Mouse (Mus musculus): ENCODE data around the gene Mrps6.
A peak's percentile ranks its signal among the peaks of the same experiment; 100 is the strongest.

Gene Mrps6

DNA sequence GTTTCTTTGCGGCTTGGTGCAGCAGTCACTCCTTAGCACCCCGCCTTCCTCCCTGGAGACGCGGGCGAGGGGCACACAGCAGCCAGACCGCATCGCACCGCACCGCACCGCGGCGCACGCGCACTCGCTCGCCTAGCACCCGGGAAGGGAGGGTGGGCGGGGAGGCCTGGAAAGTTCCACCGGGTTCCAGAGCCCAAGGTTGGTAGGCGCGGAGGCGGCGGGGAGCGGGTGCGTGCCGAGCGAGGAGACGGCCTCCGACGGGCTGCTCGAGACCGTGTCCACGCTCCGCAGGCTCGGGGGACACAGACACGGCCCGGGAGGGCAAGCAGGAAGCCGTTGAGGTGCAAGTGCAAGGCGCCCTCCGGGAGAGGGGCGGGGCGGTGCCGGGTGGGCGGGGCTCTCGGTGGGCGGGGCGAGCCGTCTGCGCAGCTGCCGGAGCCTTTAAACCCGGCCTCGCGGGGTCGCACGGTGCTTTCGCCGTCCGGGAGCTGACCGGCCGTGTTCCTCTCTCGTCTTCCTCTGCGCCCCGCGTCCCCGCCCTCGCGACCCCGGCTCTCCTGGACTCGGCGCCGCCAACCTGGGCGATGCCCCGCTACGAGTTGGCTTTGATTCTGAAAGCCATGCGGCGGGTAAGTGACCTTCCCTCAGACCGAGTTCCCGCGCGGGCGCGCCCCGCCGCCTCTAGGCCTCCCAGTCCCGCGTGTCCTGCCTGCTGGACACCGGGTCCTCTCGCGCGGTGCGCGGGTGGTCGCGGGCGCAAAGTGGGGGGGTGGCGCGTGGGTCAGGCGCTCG lies at the start of gene Mrps6, which contains the start of the genes Gm49711 and Slc5a3:
TSS of gene Mrps6 (plus strand) at position 419 of the 792 bp plus-strand sequence.
TSS of gene Gm49711 (plus strand) at position 465 of the 792 bp plus-strand sequence.
TSS of gene Slc5a3 (plus strand) at position 471 of the 792 bp plus-strand sequence.
- no peak for DNase-seq (ENCODE audit: extremely low read depth, low read depth, low spot score)

DNA sequence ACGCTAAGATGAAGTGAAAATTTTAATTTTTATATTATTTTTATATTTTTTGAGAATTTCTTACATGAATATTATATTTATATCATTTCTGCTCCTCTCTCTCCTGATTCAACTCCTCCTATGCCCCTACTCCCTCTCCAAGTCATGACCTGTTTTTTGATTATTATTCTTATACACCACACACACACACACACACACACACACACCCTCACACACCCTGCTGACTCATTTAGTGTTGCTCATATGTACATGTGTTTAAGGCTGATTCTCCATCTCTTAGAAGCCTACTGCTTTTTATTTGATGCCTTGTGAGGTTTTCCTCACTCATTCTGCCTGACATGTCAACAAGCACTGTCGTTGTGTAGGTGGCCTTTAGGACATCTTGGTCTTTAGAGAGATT lies 48.5 kb upstream of the Mrps6 start:
- DNase-seq (ENCODE audit: extremely low read depth, low read depth, low spot score): no peak

DNA sequence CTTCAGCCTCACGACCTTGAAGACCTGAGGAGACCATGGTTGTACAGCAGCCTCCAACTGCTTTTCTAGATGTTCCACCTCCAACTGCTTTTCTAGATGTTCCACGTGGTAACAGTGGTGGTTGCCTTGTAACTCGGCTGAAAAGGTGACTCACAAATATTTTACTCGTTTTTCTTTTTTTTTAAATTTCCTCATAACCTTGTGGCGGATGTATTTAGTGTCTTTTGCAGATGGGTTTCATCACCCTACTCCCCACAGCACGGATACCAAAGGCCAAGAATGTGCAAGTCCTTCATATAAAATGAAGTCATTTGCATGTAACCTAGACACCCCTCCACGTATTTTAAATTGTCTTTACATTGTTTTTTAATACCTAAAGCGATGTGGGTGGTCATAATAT lies 41.3 kb upstream of the Mrps6 start:
- DNase-seq (ENCODE audit: extremely low read depth, low read depth, low spot score): no peak

DNA sequence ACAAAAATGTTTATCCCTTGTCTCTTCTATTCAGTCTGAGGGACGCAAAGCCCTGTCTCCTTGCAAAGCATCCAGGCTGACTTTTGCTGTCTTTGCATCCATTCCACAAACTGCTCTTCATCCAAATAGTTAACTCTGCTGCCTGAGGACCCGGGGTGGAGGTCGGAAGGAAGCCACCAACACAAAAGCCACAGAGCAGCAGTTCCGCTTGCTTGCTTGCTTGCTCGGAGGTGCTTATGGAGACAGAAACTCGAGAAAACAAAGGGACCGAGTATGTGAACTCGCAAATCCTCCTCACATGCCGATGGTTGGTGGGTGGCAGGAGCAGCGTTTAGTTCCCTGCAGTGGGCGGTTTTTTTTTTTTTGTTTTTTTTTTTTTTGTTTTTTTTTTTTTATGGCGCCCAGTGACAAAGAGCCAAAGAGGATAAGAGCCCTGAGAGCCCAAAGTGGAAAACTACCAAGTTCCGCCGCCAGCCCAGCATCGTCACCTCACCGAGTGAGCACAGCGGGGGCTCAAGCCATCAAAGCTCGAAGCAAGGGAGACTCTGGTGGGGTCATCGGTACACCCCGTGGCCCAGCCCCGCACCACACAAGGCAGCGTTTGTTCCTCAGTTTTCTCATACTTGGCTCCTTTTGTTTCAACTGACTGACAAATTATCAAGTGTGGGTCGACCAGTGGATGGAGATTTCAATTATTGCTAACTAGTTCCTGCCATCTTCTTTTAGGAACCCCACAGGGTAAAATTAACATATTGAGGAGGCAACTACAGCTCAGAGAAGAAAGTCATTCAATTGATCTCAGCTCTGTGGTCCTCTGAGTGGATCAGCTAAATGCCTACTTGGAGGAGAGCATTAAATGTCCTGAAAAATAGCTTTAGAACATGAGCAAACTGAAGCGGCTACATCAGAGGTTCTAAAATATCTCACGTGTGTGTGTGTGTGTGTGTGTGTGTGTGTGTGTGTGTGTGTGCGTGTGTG lies 38.6 kb upstream of the Mrps6 start:
- DNase-seq (ENCODE audit: extremely low read depth, low read depth, low spot score): no peak

DNA sequence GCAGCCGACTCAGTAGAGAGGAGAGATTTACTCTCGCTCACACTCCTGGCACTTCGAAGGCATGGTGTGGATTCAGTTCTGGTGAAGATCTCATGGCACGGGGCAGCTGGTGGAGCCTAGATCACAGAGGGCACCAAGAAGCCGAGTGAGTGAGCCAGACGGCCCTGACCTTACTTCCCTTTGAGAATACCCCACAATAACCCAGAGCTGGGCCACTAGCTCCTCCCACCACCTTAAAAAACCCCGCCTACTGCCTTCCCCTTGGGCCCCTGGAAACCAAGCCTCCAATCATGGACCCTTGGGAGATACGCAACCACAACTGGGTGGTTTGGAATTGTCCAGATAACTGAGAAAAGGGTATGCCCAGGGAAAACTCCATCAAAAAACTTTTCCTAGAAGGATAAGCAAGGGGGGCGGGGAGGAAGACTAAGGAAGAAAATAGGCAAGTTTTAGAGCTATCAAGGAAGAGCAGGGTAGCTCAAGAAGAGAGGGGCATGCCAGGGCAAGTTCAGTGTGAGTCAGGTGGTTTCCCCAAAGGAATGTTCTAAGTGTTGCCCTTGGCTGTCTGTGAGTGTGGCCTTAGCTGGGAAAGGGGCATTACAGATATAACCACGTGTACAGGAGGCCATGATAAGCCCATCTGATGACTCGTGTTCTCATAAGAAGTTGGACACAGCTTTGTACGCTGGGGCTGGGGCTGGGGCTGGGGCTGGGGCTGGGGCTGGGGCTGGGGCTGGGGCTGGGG lies 36.2 kb upstream of the Mrps6 start:
- no peak for DNase-seq (ENCODE audit: extremely low read depth, low read depth, low spot score)

DNA sequence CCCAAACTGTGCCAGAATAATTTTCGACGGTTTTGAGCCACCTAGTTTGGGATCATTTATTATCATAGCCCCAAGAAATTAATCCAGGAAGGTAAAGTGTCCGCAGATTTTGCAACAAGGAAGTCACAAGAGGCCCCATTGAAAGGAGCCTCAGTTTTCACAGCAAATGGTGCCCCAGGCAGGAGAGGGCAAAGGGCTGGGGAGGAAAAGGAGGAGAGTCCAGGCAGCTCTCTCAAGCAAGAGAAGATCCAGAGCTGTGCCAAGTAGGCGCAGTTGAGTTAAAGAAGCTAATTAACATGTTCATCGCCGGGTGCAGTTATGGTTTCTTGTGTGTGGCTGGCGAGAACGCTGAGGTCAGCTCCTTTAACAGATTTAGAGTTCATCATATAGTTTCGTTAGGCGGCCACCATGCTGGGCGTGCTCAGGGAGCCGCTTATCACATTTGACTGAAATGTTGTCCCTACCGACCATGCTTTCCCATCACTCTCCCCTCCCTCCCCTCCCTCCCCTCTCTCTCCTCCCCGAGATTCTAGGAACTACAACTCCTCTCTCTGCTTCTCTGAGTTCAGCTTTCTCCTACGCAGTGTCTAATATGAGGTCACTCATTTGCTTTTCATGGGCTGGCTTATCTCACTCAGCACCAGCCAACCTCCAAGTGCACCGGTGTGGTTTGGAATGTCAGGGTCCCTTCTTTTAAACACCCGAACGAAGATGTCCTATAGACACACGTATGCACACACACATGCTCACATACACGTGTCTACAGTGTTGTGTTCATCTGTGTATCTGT lies 35.4 kb upstream of the Mrps6 start:
- no peak for DNase-seq (ENCODE audit: extremely low read depth, low read depth, low spot score)

DNA sequence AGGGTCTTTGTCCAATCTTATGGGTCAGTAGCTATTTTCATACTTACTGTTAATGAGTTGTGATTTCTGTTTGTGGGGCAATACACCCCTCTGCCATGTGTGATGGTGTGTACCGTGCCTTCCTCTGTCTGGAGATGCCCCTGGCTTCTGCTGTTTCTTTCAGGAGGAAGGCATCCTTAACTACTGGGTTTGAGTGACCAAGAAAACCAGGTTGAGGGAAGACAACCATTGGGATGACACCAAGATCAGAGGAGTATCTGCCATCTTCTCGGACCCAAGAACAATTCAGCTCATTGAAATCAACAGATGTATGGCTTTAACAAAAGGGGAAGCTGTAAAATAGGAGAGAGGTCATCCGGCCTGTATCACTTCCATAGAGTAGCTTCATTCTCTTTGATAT lies 24.8 kb upstream of the Mrps6 start:
- DNase-seq (ENCODE audit: extremely low read depth, low read depth, low spot score): no peak

DNA sequence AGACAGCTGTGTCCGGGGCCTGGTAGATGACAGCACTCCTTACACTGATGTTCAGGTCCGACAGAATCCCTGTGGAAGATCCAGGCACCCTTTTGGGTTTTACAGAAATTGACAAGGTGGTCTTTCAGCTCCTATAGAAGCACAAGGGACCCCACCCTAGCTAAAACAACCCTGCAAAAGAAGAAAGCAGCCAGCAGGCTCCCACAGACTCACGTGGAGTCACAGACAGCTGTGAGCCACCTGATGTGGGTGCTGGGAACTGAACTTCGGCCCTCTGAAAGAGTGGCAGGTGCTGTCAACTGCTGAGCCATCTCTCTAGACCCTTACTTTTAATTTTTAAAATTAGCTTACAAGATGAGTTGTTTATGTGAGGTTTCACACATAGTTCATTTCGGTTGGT lies 23.4 kb upstream of the Mrps6 start:
- no peak for DNase-seq (ENCODE audit: extremely low read depth, low read depth, low spot score)

DNA sequence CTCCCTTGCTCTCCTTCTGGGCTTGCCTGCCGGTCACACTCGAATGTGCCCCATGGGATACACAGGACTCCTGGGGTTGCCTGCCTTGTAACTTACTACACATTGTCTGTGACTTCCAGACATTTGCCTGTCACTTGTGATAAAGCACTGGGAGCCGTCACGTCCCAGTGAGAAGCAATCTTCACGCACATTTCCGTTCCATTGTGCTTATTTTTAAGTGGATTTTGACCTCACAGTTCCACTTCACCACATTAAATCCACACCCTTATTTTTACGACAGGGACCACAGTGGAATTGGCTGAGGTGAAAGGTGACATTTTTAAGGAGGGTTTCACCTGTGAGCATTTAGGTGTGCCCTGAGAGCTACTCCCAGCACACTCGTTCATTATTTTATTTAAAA lies 21.4 kb upstream of the Mrps6 start:
- no peak for DNase-seq (ENCODE audit: extremely low read depth, low read depth, low spot score)

DNA sequence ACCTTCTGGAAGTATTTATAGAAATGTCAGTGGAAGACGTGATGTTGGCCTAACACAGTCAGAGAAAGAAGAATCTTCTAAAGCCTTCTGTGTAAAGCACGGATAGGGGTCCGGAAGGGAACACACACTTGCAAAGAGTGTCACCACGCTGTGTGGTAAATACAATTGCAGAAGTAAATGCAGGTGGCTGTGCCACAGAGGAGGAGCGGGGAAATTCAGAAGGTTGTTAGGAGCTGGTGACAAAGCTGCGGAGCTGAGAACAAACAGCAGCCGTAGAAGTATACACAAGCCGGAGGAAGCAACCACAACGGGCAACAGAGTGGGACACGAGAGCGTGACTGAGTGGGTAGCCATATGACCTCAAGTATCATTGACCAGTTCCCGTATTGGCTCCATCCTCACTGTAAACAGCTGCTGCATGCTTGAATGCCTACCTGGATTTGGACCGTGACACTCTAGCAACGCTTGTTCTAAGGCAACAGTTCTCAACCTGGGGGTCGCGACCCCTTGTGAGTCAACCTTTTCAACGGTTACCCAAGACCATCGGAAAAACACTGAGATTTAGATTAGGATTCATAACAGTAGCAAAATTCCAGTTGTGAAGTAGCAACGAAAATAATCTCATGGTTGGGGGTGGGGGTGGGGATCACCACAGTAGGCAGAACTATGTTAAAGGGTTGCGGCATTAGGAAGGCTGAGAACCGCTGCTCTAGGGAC lies 20.0 kb upstream of the Mrps6 start:
- no peak for DNase-seq (ENCODE audit: extremely low read depth, low read depth, low spot score)

DNA sequence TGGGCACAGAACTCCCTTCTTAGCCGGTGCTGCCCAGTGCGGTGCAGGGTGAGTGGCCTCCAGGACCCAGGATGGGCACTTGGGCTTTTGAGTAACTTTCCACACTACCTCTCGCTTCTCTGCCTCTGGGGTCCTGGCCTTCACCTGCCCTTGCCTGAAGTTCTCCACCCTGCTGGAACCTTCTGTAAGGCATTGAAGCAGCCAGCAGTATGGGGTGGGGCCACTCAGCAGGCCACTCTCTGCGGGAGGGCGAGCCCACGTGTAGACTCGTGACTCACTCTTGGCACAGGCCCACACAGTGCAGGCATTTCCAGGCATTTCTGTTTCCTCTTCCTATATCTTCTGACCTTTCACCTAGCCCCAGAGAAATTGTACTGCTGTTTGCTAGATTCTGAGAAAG lies 18.6 kb upstream of the Mrps6 start:
- no peak for DNase-seq (ENCODE audit: extremely low read depth, low read depth, low spot score)

DNA sequence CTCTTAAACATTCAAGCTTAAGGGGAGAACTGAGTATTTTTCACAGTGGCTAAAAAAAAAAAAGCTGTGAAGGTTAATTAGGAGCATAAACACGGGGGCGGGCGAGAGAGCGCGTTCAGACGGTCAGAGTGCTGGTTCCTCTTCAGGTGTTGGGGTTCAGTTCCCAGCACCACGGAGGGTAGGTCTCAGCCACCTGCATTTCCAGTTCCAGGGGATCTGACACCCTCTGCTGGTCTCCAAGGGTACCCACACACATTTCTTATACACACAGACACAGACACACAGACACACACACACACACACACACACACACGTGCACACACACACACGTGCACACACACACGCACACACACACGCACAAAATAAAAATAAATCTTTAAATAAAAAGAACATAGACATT lies 18.1 kb upstream of the Mrps6 start:
- DNase-seq (ENCODE audit: extremely low read depth, low read depth, low spot score): no peak

DNA sequence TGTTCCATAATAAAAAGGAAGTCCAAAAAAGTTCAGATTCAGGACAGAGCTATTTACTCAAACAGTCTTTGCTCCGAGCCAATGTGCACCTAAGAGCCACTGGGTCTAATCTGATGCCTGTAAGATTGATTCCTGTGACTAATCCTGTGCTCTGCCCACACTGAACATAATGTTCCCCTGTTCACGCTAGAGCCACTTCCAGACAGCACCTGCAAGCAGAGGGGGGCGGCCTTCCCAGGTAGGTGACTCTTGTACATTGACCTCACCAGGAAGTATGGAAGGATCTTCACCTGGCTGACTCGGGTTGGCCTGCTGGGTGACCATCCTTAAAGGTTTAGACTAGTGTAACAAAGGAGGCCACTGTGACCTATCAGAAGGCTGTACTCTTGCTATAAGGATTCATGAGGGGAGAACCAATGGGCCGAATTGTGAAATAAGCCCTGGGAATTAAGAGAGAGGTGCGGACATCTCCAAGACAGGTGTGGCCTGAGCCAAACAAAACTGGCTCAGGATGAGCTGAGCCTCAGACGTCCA lies 6.2 kb upstream of the Mrps6 start:
- peak; percentile 89 for DNase-seq (ENCODE audit: extremely low read depth, low read depth, low spot score)

DNA sequence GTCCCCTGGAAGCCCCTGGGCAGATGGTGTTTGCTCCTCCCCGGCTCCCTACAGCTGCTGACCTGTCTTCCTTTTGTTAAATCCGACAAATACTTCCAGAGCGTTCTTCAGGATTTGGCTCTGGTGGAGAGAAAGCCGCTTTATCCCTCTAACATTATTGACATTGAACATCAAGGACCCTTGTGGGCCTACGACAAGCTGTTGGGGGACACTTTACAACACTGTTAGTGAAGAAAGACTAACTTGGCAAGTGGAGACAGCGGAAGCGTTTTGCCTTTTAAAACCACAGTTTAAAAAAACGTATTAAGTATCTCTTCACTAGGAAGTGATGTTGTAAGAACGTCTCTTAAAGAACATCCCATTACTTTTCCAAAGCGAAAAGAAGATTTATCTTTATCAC lies 5.5 kb upstream of the Mrps6 start:
- DNase-seq (ENCODE audit: extremely low read depth, low read depth, low spot score): no peak

DNA sequence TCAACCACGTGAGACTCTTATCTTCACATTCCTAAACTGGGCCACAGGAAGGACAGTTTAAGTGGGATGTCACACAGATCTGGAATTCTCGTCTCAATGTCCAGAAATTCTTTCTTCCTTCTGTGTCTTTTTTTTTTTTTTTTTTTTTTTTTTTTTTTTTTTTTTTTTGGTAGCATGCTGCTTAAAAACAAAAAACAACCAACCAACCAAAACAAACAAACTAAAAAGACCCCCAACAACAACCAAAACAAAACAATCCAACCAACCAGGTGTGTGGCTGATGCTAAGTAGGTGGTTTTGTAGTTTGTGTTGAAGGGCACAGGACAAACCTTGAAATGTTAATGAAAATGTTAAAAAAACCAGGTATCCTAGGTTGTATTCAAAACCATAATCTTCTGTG lies 1.4 kb upstream of the Mrps6 start:
- DNase-seq (ENCODE audit: extremely low read depth, low read depth, low spot score): no peak

DNA sequence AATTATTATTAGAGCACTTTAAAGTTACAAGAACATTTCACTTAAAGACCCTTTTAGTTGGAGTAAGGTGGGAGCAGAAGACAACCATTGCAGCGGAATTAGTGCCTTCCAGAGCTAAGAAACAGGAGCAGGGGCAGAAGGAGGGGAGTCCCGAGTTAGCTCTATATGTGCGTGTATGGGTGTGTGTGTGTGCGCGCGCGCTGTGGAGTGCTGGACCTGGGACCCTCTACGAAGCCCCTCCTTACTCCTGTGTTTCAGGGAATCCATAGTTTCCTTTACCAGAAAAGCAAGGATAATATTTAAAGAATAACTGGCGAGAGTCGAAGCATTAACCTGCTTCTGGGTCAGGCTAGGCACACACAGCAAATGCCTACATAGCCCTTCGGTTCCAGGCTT lies 616 bp upstream of the Mrps6 start:
- no peak for DNase-seq (ENCODE audit: extremely low read depth, low read depth, low spot score)

DNA sequence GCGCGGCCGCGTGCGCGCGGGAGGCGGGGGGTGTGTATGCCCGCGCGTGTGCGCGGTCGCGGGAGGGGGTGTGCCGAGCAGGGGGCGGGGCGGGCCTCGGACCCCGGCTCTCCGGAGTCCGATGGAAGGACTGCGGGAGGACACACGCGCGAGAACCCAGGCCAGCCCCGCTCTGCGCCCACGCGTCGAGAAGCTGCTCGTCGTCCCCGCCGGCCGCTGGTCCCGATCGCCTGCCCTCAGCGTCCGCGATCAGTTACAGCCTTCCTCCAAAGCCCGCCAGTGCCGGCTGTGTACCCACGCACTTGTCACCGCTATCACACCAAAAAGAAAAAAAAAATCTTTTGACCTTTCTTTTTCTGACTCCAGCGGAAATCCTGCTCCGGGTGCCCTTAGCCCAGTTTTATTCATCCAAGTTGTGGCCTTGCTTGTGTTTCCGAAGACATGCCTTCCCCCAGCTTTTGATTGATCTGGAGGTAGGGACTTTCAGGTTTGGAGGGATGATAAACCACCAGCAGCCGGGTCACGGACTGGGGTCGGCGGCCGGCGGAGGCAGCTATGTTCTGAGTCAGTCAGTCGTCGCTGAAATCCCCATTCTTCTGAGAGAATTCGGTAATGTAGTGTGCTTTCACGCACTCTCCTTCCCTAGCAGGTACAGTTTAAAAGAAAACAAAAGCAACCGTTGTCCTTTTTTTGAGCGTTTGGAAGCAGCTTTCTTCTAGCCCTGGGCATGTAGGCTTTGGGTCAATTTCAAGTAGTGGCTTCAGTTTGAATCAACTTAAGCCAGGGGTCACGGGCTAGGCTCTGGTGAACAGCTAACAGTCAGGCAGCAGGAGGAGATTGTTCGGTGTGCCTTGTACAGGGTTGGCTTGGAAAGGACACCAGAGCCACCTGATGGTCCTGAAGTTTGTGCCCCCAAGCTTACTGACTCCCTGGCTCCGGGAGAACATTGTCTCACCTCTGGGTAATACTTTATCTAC lies 862 bp downstream of the Mrps6 start:
- DNase-seq (ENCODE audit: extremely low read depth, low read depth, low spot score): no peak

DNA sequence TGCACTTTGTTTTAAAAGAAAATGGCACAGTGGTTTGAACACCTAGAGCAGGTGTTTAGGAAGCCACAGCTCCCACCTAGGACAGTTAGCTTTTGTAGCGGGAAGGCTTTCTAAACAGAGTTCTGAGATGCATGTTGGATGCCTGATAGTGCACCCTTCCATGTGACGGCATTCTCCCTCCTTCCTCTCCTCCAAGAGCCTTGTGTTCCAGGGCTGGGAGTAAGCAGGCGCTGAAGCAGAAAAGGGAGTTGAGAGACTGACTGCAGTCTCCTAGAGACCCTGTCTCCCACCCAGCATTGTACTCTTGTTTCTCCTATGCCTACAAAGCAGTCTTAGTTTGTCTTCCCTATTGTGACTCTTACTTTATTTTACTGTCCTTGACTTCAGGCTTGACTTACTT lies 2.1 kb downstream of the Mrps6 start:
- DNase-seq (ENCODE audit: extremely low read depth, low read depth, low spot score): no peak

All from fat pad, adult 2 months (tissue).